Mouse (Mus musculus): ENCODE measurements at regions not wholly inside any gene's neighbourhood (a gene's known extent, or its start where the extent isn't known, plus 50 kb on each side); places are given as distances from the start of the nearest gene placed in this dataset.

DNA sequence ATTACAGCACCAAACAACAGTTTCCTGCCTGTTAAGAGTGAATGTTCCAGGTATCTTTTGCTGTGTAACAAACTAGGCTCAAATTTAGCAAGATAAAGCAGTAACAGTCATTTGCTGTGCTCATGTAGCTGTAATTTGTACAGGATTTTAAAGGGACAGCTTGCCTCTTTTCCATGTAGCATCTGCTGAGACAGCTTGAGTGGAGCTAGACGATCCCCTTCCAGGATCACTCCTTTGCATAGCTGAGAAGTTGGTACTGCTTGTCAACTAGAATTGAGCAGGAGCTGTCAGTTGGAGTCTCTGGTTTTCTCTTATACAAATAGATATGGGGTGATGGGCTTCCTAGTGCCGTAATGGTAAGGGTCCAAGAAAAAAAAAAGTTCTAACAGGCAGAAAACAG lies 744.0 kb downstream of the Ntrk3 start:
- intact Hi-C loops (cut with DNase I) = no loop called here
- DNase-seq (ENCODE audit: low spot score in 2 of 2) = no peak

DNA sequence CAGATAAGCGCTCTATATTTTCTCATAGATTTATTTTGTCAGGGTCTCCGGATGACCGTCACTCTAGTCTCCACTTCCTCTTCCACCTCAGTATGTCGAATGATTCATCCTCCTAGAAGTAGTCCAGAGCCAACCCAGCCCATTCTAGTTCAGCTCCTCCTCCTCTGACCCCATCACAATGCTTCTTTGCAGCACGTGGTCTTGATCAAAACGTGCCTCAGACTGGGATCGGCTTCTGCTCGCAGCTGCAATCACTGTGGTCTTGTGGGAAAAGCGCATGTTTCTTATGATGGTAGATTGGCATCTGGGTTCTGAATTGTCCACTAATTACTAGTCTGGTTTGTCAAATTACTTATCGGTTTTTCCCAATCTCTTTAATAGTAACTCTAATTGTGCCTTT lies 747.7 kb downstream of the Ntrk3 start:
- intact Hi-C loops (cut with DNase I) = no loop called here

GRCm38 (mm10) chr7:77988177-77988576 lies 749.6 kb downstream of the Ntrk3 start:
- peak; percentile 61 to 65 for DNase-seq (ENCODE audit: low spot score in 2 of 2)
- intact Hi-C loops (cut with DNase I) = no loop called here

More for the DNA sequence above, 747.7 kb downstream of the Ntrk3 start:
- DNase-seq (ENCODE audit: low spot score in 2 of 2) = no peak

DNA sequence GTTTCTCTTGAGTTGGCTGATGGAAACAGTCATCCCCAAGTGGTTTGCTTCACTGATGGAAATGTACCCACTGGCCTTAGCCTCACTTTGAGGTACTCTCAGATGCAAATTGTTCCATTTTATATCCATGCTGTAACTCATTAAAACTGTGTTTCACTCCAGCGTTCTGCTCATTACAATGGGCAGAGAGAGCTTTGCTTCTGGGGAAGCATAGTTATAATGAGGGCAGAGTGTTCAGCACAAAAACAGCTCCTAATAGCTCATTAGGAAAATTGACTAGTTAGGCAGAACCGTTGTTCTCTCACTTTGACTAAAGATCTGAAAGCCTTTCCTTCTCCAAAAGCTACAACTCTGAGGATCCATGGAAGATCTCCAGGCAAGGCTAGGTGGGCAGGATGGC lies 771.2 kb downstream of the Ntrk3 start:
- no peak for DNase-seq (ENCODE audit: low spot score in 2 of 2)
- intact Hi-C loops (cut with DNase I) = no loop called here

DNA sequence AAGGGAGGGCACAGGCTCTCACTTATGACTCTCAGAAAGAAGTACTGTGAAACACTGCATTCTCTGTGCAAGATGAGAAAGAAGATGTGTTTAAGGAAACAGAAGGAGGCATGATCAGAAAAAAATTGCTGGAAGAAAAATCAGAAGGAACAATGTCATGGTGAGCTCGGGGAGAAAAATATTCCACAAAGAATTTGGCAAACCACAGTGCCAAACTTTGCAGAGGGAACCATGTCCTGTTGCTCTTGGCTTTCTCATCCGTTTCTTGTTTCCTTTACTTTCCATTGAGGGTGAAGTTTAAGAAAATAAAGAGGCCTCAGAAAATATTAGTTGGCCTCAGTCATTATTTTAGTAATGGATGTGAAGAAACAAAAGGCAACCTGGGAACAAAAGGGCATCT lies 804.4 kb downstream of the Ntrk3 start:
- DNase-seq (ENCODE audit: low spot score in 2 of 2) = no peak
- intact Hi-C loops (cut with DNase I) = no loop called here

- intact Hi-C loops (cut with DNase I) = no loop called here
- DNase-seq (ENCODE audit: low spot score in 2 of 2) = no peak
These were observed 809.0 kb downstream of the Ntrk3 start for GRCm38 (mm10) chr7:77928479-77929467.

GRCm38 (mm10) chr7:77899231-77899630 lies 838.6 kb downstream of the Ntrk3 start:
- no peak for DNase-seq (ENCODE audit: low spot score in 2 of 2)
- intact Hi-C loops (cut with DNase I) = no loop called here

DNA sequence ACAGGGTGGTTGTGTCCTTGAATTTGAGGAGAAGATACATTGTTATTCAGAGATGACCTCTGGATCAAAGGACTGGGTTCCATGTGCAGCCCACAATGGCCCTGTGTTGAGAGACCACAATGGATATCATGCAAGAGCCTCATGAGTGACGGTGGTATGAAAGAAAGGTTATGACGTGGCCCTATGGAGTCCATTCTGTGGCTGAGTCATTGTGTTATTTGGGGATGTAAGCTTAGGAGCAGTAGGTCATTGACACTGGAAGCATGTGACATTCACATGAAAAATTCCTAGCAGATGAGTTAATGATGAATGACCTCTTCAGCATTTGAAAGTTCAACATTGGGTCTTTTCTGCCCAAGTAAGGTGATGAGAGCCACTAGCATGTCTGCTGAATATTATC lies 849.3 kb downstream of the Ntrk3 start:
- intact Hi-C loops (cut with DNase I) = no loop called here
- DNase-seq (ENCODE audit: low spot score in 2 of 2) = no peak

DNA sequence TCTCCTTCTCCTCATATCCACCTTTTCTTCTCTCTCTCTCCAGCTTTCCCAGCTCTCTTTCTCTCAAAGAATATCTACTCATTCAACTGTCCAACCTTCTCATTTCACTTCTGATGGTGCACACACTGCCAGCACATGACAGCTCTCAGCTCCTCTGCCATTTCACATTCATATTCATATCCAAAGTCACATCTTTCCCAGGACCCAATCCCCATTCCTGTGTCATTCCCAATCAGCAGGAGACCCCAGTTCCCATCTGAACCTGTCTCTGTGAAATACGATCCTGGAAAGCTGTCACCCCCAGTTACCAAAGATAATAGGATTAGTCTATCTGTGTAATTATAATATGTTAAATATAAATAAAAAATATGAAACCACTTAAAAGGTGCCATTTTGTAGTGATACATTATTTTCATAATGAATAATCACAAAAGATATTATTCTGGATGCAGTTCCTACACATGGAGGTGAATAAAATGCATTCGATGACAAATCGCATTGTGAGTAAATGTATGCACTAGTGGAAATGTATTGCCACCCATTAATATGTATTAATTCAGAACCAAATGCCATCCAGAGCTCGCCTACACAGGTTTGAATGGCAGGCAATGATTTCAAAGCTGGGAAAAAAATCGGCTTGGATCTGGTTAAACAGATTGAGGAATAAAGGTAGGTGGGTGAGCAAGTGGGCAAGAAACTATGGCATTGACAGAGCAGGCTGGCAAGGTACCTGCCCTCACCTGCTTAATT lies 855.0 kb downstream of the Ntrk3 start:
- no peak for DNase-seq (ENCODE audit: low spot score in 2 of 2)
- intact Hi-C loops (cut with DNase I) = no loop called here

DNA sequence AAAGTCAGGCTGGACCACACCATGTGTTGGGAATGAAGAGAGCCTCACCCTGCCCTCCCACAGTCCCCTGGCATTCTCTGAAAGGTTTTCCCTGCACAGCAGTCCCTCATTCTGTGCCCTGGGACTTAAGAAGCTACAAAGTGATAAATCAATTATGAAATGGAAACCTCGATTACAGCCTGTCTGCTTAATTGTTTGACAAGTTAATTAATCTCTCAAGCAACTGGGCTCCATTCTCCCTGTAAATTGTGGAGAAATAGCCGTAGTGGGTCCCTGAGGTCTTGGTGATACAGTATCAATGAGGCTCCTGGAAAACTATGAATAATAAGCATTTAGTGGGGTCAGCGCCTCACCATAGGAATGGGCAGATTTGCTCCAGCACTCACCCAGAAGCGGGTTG lies 870.3 kb downstream of the Ntrk3 start:
- intact Hi-C loops (cut with DNase I) = no loop called here
- DNase-seq (ENCODE audit: low spot score in 2 of 2) = no peak

GRCm38 (mm10) chr7:77861841-77862240 lies 876.0 kb downstream of the Ntrk3 start:
- intact Hi-C loops (cut with DNase I) = no loop called here
- peak in 1 of 2 experiments; percentile 3 for DNase-seq (ENCODE audit: low spot score in 2 of 2)

DNA sequence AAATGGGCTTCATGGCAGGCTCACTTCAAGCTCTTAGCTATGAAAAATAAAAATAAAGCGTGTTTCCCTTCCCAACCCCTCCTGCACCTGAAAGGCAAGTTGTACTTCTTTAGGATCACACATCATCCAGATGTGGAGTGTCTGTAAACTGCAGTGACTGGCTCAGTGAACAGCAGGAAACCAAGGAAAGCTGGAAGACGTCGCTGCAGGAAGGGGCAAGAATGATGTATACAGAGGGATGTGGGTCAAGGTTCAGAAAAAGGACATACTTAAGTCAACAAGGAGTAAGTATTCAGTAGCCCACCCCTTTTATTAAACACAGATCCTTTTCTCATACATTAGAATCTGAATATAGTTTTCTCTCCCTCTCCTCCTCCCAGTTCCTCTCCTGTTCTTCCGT lies 879.4 kb downstream of the Ntrk3 start:
- intact Hi-C loops (cut with DNase I) = no loop called here
- no peak for DNase-seq (ENCODE audit: low spot score in 2 of 2)

GRCm38 (mm10) chr7:77857979-77858378 lies 879.8 kb downstream of the Ntrk3 start:
- no peak for DNase-seq (ENCODE audit: low spot score in 2 of 2)
- intact Hi-C loops (cut with DNase I) = no loop called here

GRCm38 (mm10) chr7:77855653-77856239 lies 882.1 kb downstream of the Ntrk3 start:
- DNase-seq (ENCODE audit: low spot score in 2 of 2) = no peak
- intact Hi-C loops (cut with DNase I) = no loop called here

- intact Hi-C loops (cut with DNase I) = no loop called here
- no peak for DNase-seq (ENCODE audit: low spot score in 2 of 2)
These were observed 882.7 kb downstream of the Ntrk3 start for GRCm38 (mm10) chr7:77855077-77855476.

DNA sequence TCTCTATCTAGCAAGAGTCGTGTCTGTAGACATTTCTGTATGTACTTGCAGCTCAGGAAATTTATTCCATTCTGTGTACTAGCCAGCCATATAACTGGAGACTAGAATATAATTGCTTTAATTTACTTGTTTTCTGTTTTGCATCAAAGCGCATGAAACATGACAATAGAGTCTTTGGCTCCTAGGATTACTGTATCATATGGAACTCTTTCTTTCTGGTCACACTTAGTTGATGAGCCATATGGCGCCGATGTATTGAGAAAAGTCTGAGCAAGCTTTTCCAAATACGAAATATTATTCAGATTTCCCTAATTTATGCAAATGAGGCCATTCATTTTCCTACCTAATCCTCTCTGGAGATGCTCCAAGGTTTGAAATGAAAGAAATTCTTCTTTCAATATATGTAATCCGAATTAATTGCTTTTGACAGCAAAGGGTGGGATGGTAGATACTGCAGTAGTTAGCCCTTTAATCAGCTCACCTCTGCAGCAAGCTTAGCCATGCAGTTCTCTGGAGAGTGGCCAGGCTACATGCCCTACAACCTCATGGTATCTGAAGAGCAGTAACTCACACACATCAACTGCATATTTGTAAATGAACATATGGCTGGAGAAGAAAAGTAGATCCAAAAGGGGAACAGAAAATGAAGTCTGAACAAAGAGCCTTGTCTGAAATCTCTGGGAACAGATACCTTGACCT lies 913.4 kb downstream of the Ntrk3 start:
- intact Hi-C loops (cut with DNase I) = no loop called here
- DNase-seq (ENCODE audit: low spot score in 2 of 2) = no peak

DNA sequence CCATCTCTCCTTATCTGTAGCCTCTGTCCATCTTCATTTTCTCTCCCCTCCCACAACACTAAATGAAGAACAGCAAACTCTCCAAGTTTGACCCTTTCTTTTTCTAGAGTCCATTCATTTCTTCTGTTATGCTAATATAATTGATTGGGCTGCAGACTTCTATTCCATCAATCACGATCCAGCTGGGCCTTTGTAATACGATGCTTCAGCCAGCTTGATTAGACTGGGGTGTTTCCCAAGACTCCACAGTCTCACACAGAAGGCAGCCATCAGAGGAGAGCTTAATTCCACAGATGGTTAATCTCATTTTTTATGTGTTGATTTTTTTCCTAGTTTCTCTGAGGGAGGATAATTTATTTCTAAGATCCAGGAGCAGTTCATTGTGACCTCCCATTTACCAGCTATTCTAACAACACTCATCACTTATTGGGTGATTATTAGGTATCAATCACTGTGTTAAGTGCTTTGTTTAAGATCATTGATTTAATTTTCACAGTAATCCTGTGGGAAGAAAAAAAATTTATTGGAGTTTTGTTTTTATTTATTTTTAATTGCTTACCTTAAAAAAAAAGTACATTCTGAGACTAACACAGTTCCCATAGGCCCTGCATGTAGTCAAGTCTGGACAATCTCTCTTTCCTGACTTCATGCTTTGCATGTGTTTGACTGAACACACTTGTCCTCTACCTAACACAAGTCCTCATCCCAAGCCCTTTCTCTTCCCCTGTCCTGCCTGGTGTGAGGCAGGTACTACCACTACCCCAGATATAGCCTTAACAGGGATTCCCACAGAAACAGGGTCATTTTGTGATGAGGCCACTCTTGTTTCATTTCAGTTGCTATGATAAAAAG lies 925.5 kb downstream of the Ntrk3 start:
- intact Hi-C loops (cut with DNase I) = no loop called here
- DNase-seq (ENCODE audit: low spot score in 2 of 2) = no peak

- no peak for DNase-seq (ENCODE audit: low spot score in 2 of 2)
- intact Hi-C loops (cut with DNase I) = no loop called here
These were observed 951.0 kb downstream of the Ntrk3 start for GRCm38 (mm10) chr7:77786801-77787200.
